11 mouse cellular contexts compared by ENCODE assay signal in the genomic region with DNA sequence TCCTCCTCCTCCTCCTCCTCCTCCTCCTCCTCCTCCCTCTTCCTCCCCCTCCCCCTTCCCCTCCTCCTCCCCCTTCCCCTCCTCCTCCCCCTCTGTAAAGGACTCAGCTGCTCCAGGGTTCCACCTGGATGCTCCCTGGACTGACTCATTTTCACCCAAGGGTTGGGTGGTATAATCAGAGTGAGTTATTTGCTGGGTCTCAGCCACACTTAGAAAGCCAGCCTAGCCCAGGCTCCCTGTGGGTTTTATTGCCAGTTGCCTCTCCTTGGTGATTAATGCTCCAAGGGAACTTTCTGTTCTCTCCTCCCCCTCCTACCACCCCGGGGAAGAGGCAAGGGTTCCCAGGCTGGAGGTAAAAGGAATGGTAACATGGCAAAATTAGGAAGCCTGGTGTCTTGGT.
DNase-seq lines count a peak whose midpoint lies in the region.
"Had no signal": no experiment of that assay in that cellular context is flagged by ENCODE, and none has a peak within 500 bp of the region (broad histone marks: within the 10 kb centered on the region; RNA-seq: fewer than 3 reads in every experiment).

No protein-coding gene starts in this region.

- DNase-seq in 3134 (ENCODE audit: extremely low read depth, insufficient read length, low spot score) (peak; percentile 25), 3T3-L1 (ENCODE audit: low read depth, low spot score) (peak; percentile 76)
- DNase-seq in induced T-regulatory cell, adult 2 months (ENCODE audit: low read depth) = peak; percentile 12
- DNase-seq in kidney, postnatal 10 days = peak; percentile 16
- no peak for DNase-seq in thymus, postnatal 25 days
- DNase-seq in yolk sac, embryonic 10.5 days (ENCODE audit: low spot score) = no peak
- DNase-seq in thymus, postnatal 10 days (ENCODE audit: low spot score in 2 of 2) = no peak
- DNase-seq: cerebellum, adult 18-20 months; lung, adult 18-20 months; lung, postnatal 4 days; thymus, adult 18-20 months had no signal

Comparison
In these comparisons a context has a peak if more than half of its experiments do, and no peak if none do; other contexts are left out.
1. DNase-seq: peak in 3134 (single experiment), 3T3-L1 (single experiment), induced T-regulatory cell, adult 2 months (single experiment) and kidney, postnatal 10 days (single experiment); none in thymus, postnatal 25 days (single experiment), yolk sac, embryonic 10.5 days (single experiment) and thymus, postnatal 10 days (0 of 2).